29 mouse cellular contexts compared by ENCODE assay signal in genomic region chr1:171124398-171124797, GRCm38 (mm10). TPM values are rescaled to one million over a fixed set of nuclear protein-coding genes. Genes with fewer than 3 reads are reported as not detected.
DNase-seq lines count a peak whose midpoint lies in the region; ATAC-seq and TF ChIP-seq lines count a peak whose summit lies in the region.
"Had no signal": no experiment of that assay in that cellular context is flagged by ENCODE, and none has a peak within 500 bp of the region (broad histone marks: within the 10 kb centered on the region; RNA-seq: fewer than 3 reads in every experiment).

No protein-coding gene starts in this region.

- TF ChIP-seq CTCF in testis, adult 2 months (IDR thresholded peaks at IDR 0.05; ENCODE audit: control insufficient read depth, insufficient read depth, insufficient replicate concordance, low read depth, low read length): no peak
- TF ChIP-seq CTCF in liver, postnatal 0 days (IDR thresholded peaks at IDR 0.05; ENCODE audit: low read depth): no peak
- no peak for TF ChIP-seq CTCF in hindbrain, postnatal 0 days (IDR thresholded peaks at IDR 0.05; ENCODE audit: low read depth)

- H3K4me1 ChIP-seq in testis, adult 2 months (ENCODE audit: control insufficient read depth, insufficient read depth, low read length): no peaks in the 10 kb centered on the region
- peaks cover 21% of the 10 kb centered on the region for H3K4me1 ChIP-seq in liver, embryonic 11.5 days (replicated peaks; ENCODE audit: control insufficient read depth, insufficient read depth, low read length)
- H3K4me1 ChIP-seq in liver, postnatal 0 days (ENCODE audit: insufficient read depth): peaks cover 16% of the 10 kb centered on the region
- H3K4me1 ChIP-seq in hindbrain, postnatal 0 days (ENCODE audit: insufficient read depth, low read length): no peaks in the 10 kb centered on the region
- peaks cover 7% of the 10 kb centered on the region for H3K4me1 ChIP-seq in hindbrain, embryonic 13.5 days (replicated peaks)
- H3K4me1 ChIP-seq: embryonic facial prominence, embryonic 13.5 days; forebrain, embryonic 15.5 days; limb, embryonic 15.5 days; midbrain, embryonic 13.5 days had no signal

- WGBS in liver, embryonic 11.5 days: 60% methylated on average over 5 of the region's 5 CpGs
- WGBS in liver, postnatal 0 days (ENCODE audit: insufficient replicate concordance): 63% methylated on average over 5 of the region's 5 CpGs
- 90% methylated on average over 5 of the region's 5 CpGs for WGBS in hindbrain, postnatal 0 days
- 94% methylated on average over 5 of the region's 5 CpGs for WGBS in hindbrain, embryonic 13.5 days

- peak overlapping the region; percentile 3 for H3K4me2 ChIP-seq in liver, embryonic 11.5 days
- peak overlapping the region; percentile 55 for H3K4me2 ChIP-seq in liver, postnatal 0 days (ENCODE audit: low read depth, low read length)
- no peak overlapping the region for H3K4me2 ChIP-seq in hindbrain, postnatal 0 days (ENCODE audit: low read depth, low read length)
- H3K4me2 ChIP-seq in hindbrain, embryonic 13.5 days: no peak overlapping the region
- H3K4me2 ChIP-seq: embryonic facial prominence, embryonic 13.5 days; forebrain, embryonic 15.5 days; heart, embryonic 13.5 days; hindbrain, embryonic 12.5 days; limb, embryonic 15.5 days; midbrain, embryonic 13.5 days had no signal

- no peaks in the 10 kb centered on the region for H3K27me3 ChIP-seq in testis, adult 2 months (ENCODE audit: control insufficient read depth, insufficient read depth, low read length)
- no peaks in the 10 kb centered on the region for H3K27me3 ChIP-seq in liver, embryonic 11.5 days (replicated peaks; ENCODE audit: control insufficient read depth, insufficient read depth, low read length)
- no peaks in the 10 kb centered on the region for H3K27me3 ChIP-seq in liver, postnatal 0 days (ENCODE audit: insufficient read depth, low read length)
- no peaks in the 10 kb centered on the region for H3K27me3 ChIP-seq in hindbrain, postnatal 0 days (ENCODE audit: insufficient read depth, low read length)
- H3K27me3 ChIP-seq in hindbrain, embryonic 13.5 days: no peaks in the 10 kb centered on the region
- H3K27me3 ChIP-seq: embryonic facial prominence, embryonic 13.5 days; forebrain, embryonic 15.5 days; heart, embryonic 13.5 days; hindbrain, embryonic 12.5 days; limb, embryonic 15.5 days; midbrain, embryonic 13.5 days had no signal

- DNase-seq in testis, postnatal 14 days (ENCODE audit: low spot score): no peak
- no peak for DNase-seq in liver, embryonic 11.5 days (ENCODE audit: low spot score)
- no peak for DNase-seq in liver, postnatal 0 days
- no peak for DNase-seq in cerebellum, postnatal 14 days
- DNase-seq in hindbrain, postnatal 0 days (ENCODE audit: low spot score): no peak
- DNase-seq: adrenal gland, adult 2 months; cerebellum, adult 18-20 months; cerebellum, postnatal 25 days; embryo, embryonic 11 days; gastrocnemius, postnatal 14 days; heart, adult 18-20 months; heart, postnatal 14 days; kidney, adult 2 months; layer of hippocampus, adult 9-11 months; left cerebral cortex, postnatal 4 days; thymus, adult 18-20 months; thymus, postnatal 4 days had no signal

- no peaks in the 10 kb centered on the region for H3K9me3 ChIP-seq in liver, embryonic 11.5 days (ENCODE audit: control insufficient read depth, low read length)
- H3K9me3 ChIP-seq in liver, postnatal 0 days (ENCODE audit: low read length): no peaks in the 10 kb centered on the region
- H3K9me3 ChIP-seq in hindbrain, postnatal 0 days (ENCODE audit: low read length): no peaks in the 10 kb centered on the region
- no peaks in the 10 kb centered on the region for H3K9me3 ChIP-seq in hindbrain, embryonic 13.5 days
- H3K9me3 ChIP-seq: embryonic facial prominence, embryonic 13.5 days; forebrain, embryonic 15.5 days; heart, embryonic 13.5 days; hindbrain, embryonic 12.5 days; limb, embryonic 15.5 days; midbrain, embryonic 13.5 days had no signal

- TF ChIP-seq EP300 in liver, postnatal 0 days (IDR thresholded peaks at IDR 0.05; ENCODE audit: low read depth): peak; percentile 79

- ATAC-seq in liver, embryonic 11.5 days (replicated peaks; ENCODE audit: low FRiP score): peak; percentile 92
- ATAC-seq in liver, postnatal 0 days: peak; percentile 79
- ATAC-seq in hindbrain, postnatal 0 days: no peak
- no peak for ATAC-seq in hindbrain, embryonic 13.5 days (ENCODE audit: low FRiP score)
- ATAC-seq: CD4-positive, CD25-positive, alpha-beta regulatory T cell, adult 4 months; forebrain, embryonic 15.5 days; midbrain, embryonic 13.5 days had no signal

- H3K27ac ChIP-seq in testis, adult 2 months (ENCODE audit: control insufficient read depth, insufficient read depth, low read depth, low read length): no peak overlapping the region
- H3K27ac ChIP-seq in liver, embryonic 11.5 days (ENCODE audit: low read depth, low read length): no peak overlapping the region
- peak overlapping the region; percentile 45; the same call in 1 of the 2 replicates for H3K27ac ChIP-seq in liver, postnatal 0 days (ENCODE audit: low read depth)
- H3K27ac ChIP-seq in hindbrain, postnatal 0 days: no peak overlapping the region
- H3K27ac ChIP-seq in hindbrain, embryonic 13.5 days: no peak overlapping the region
- H3K27ac ChIP-seq: embryonic facial prominence, embryonic 13.5 days; forebrain, embryonic 15.5 days; heart, embryonic 13.5 days; hindbrain, embryonic 12.5 days; kidney, postnatal 0 days; left cerebral cortex, adult 2 months; limb, embryonic 15.5 days; midbrain, embryonic 13.5 days had no signal

- peak overlapping the region; percentile 68; the same call in 1 of the 2 replicates for H3K4me3 ChIP-seq in testis, adult 2 months (ENCODE audit: control insufficient read depth, low read depth, low read length)
- H3K4me3 ChIP-seq in liver, embryonic 11.5 days (ENCODE audit: low read depth, low read length): no peak overlapping the region
- H3K4me3 ChIP-seq in liver, postnatal 0 days (ENCODE audit: low read depth, low read length): no peak overlapping the region
- H3K4me3 ChIP-seq in hindbrain, postnatal 0 days (ENCODE audit: low read length): no peak overlapping the region
- H3K4me3 ChIP-seq in hindbrain, embryonic 13.5 days: no peak overlapping the region
- H3K4me3 ChIP-seq: embryonic facial prominence, embryonic 13.5 days; forebrain, embryonic 15.5 days; heart, embryonic 13.5 days; hindbrain, embryonic 12.5 days; left cerebral cortex, adult 2 months; limb, embryonic 15.5 days; midbrain, embryonic 13.5 days had no signal

- H3K36me3 ChIP-seq in testis, adult 2 months (ENCODE audit: control insufficient read depth, insufficient read depth, low read length): no peaks in the 10 kb centered on the region
- H3K36me3 ChIP-seq in liver, embryonic 11.5 days (ENCODE audit: control insufficient read depth, insufficient read depth, low read length): 0 out of 2 replicates have a peak, but pooled peaks cover 3% of the 10 kb centered on the region
- H3K36me3 ChIP-seq in liver, postnatal 0 days (replicated peaks; ENCODE audit: insufficient read depth, low read length): peaks cover 11% of the 10 kb centered on the region
- peaks cover 9% of the 10 kb centered on the region for H3K36me3 ChIP-seq in hindbrain, postnatal 0 days (ENCODE audit: insufficient read depth, low read length)
- peaks cover 25% of the 10 kb centered on the region for H3K36me3 ChIP-seq in hindbrain, embryonic 13.5 days

- no peak for TF ChIP-seq POLR2A in testis, adult 2 months (IDR thresholded peaks at IDR 0.05; ENCODE audit: control insufficient read depth, low read depth, low read length)

- H3K9ac ChIP-seq in liver, embryonic 11.5 days (ENCODE audit: low read depth, low read length): no peak overlapping the region
- no peak overlapping the region for H3K9ac ChIP-seq in liver, postnatal 0 days (replicated peaks)
- no peak overlapping the region for H3K9ac ChIP-seq in hindbrain, postnatal 0 days (replicated peaks; ENCODE audit: low read length)
- H3K9ac ChIP-seq in hindbrain, embryonic 13.5 days: no peak overlapping the region
- H3K9ac ChIP-seq: embryonic facial prominence, embryonic 13.5 days; forebrain, embryonic 15.5 days; heart, embryonic 13.5 days; hindbrain, embryonic 12.5 days; limb, embryonic 15.5 days; midbrain, embryonic 13.5 days had no signal

RNA-seq across cellular contexts. Expression of gene Cfap126, which starts 10.7 kb away (rescaled TPM):
- 309 and 314 TPM in 2 replicates for polyA plus RNA-seq in testis, adult 2 months (2012; rRNA removed)
- polyA plus RNA-seq in liver, embryonic 11.5 days (2014; fragmentation: Nextera tagmentation; extraction: Ambion mirVana): 1.4 and 2.2 TPM in 2 replicates
- 0.90 and 1.5 TPM in 2 replicates for polyA plus RNA-seq in liver, postnatal 0 days (2015; fragmentation: Nextera tagmentation; extraction: Ambion mirVana)
- total RNA-seq in hindbrain, postnatal 0 days (2014; rRNA removed): 2.7 and 6.7 TPM in 2 replicates
- polyA plus RNA-seq in hindbrain, postnatal 0 days (2015; fragmentation: Nextera tagmentation; extraction: Ambion mirVana): 12.2 and 15.3 TPM in 2 replicates
- polyA plus RNA-seq in hindbrain, embryonic 13.5 days (2015; fragmentation: Nextera tagmentation; extraction: Ambion mirVana): 9.4 and 18.4 TPM in 2 replicates

RNA-seq across cellular contexts. Expression of gene Sdhc, which starts 26.0 kb away (rescaled TPM):
- polyA plus RNA-seq in testis, adult 2 months (2012; rRNA removed): 85.3 and 105 TPM in 2 replicates
- polyA plus RNA-seq in liver, embryonic 11.5 days (2014; fragmentation: Nextera tagmentation; extraction: Ambion mirVana): 261 and 281 TPM in 2 replicates
- 207 and 212 TPM in 2 replicates for polyA plus RNA-seq in liver, postnatal 0 days (2015; fragmentation: Nextera tagmentation; extraction: Ambion mirVana)
- 227 and 243 TPM in 2 replicates for total RNA-seq in hindbrain, postnatal 0 days (2014; rRNA removed)
- 309 and 320 TPM in 2 replicates for polyA plus RNA-seq in hindbrain, postnatal 0 days (2015; fragmentation: Nextera tagmentation; extraction: Ambion mirVana)
- polyA plus RNA-seq in hindbrain, embryonic 13.5 days (2015; fragmentation: Nextera tagmentation; extraction: Ambion mirVana): 256 and 259 TPM in 2 replicates

RNA-seq across cellular contexts. Expression of gene Mpz, which starts 26.1 kb away (rescaled TPM):
- polyA plus RNA-seq in testis, adult 2 months (2012; rRNA removed): 2.8 and 3.0 TPM in 2 replicates
- 0.14 TPM in 1 of 2 replicates, not detected in the other for polyA plus RNA-seq in liver, embryonic 11.5 days (2014; fragmentation: Nextera tagmentation; extraction: Ambion mirVana)
- 0.05 and 0.12 TPM in 2 replicates for polyA plus RNA-seq in liver, postnatal 0 days (2015; fragmentation: Nextera tagmentation; extraction: Ambion mirVana)
- 4.8 and 5.5 TPM in 2 replicates for total RNA-seq in hindbrain, postnatal 0 days (2014; rRNA removed)
- polyA plus RNA-seq in hindbrain, postnatal 0 days (2015; fragmentation: Nextera tagmentation; extraction: Ambion mirVana): 5.1 and 5.9 TPM in 2 replicates
- 4.9 and 7.9 TPM in 2 replicates for polyA plus RNA-seq in hindbrain, embryonic 13.5 days (2015; fragmentation: Nextera tagmentation; extraction: Ambion mirVana)
- total RNA-seq: left cerebral cortex, adult 2 months; left cerebral cortex, postnatal 4 days; megakaryocyte, adult 5-6 weeks had no signal
- polyA plus RNA-seq: CD4-positive, CD25-positive, alpha-beta regulatory T cell, adult 4 months had no signal

RNA-seq across cellular contexts. Expression of gene Fcgr3, which starts 59.7 kb away (rescaled TPM):
- 30.9 and 52.1 TPM in 2 replicates for polyA plus RNA-seq in testis, adult 2 months (2012; rRNA removed)
- 28.7 and 29.8 TPM in 2 replicates for polyA plus RNA-seq in liver, embryonic 11.5 days (2014; fragmentation: Nextera tagmentation; extraction: Ambion mirVana)
- polyA plus RNA-seq in liver, postnatal 0 days (2015; fragmentation: Nextera tagmentation; extraction: Ambion mirVana): 40.3 and 41.8 TPM in 2 replicates
- 15.2 and 15.9 TPM in 2 replicates for total RNA-seq in hindbrain, postnatal 0 days (2014; rRNA removed)
- 14.1 and 15.5 TPM in 2 replicates for polyA plus RNA-seq in hindbrain, postnatal 0 days (2015; fragmentation: Nextera tagmentation; extraction: Ambion mirVana)
- 8.1 and 10.0 TPM in 2 replicates for polyA plus RNA-seq in hindbrain, embryonic 13.5 days (2015; fragmentation: Nextera tagmentation; extraction: Ambion mirVana)
- polyA plus RNA-seq: CD4-positive, CD25-positive, alpha-beta regulatory T cell, adult 4 months had no signal

Comparison
In these comparisons a context has a peak if more than half of its experiments do, and no peak if none do; other contexts are left out.
1. ATAC-seq: peak in liver, embryonic 11.5 days (single experiment) and liver, postnatal 0 days (single experiment); none in hindbrain, postnatal 0 days (single experiment) and hindbrain, embryonic 13.5 days (single experiment).
2. H3K4me2 ChIP-seq: peak in liver, embryonic 11.5 days (single experiment) and liver, postnatal 0 days (single experiment); none in hindbrain, postnatal 0 days (single experiment) and hindbrain, embryonic 13.5 days (single experiment).
3. RNA of gene Cfap126, which starts 10.7 kb away (polyA plus RNA-seq): 309 to 314 TPM in testis, adult 2 months; 9.4 to 18.4 TPM in hindbrain, embryonic 13.5 days, 12.2 to 15.3 TPM in hindbrain, postnatal 0 days, 1.4 to 2.2 TPM in liver, embryonic 11.5 days and 0.90 to 1.5 TPM in liver, postnatal 0 days; every median in the first group is over 10 times any median in the second.